Mouse (Mus musculus): Measurements from ENCODE around the gene Cyp1b1.

The Cyp1b1 gene

GRCm38 (mm10) chr17:79713643-79714367, 1.1 kb downstream of the Cyp1b1 start:
- DNase-seq (ENCODE audit: low read depth, low spot score), result peak; percentile 8

GRCm38 (mm10) chr17:79713276-79713642, 1.6 kb downstream of the Cyp1b1 start:
- DNase-seq (ENCODE audit: low read depth, low spot score), result peak; percentile 8

- no peak for DNase-seq (ENCODE audit: low read depth, low spot score)
Observed at GRCm38 (mm10) chr17:79712536-79712935, 2.3 kb downstream of the Cyp1b1 start.

- no peak for DNase-seq (ENCODE audit: low read depth, low spot score)
Observed at GRCm38 (mm10) chr17:79711944-79712343, 2.9 kb downstream of the Cyp1b1 start.

- no peak for DNase-seq (ENCODE audit: low read depth, low spot score)
Observed at GRCm38 (mm10) chr17:79710246-79710842, 4.5 kb downstream of the Cyp1b1 start.

- no peak for DNase-seq (ENCODE audit: low read depth, low spot score)
Observed at GRCm38 (mm10) chr17:79709718-79710117, 5.1 kb downstream of the Cyp1b1 start.

- DNase-seq (ENCODE audit: low read depth, low spot score), result no peak
Observed at GRCm38 (mm10) chr17:79708168-79708567, 6.7 kb downstream of the Cyp1b1 start.

- DNase-seq (ENCODE audit: low read depth, low spot score), result no peak
Observed at GRCm38 (mm10) chr17:79705671-79706455, 9.0 kb downstream of the Cyp1b1 start.

GRCm38 (mm10) chr17:79700871-79701270, 14.0 kb downstream of the Cyp1b1 start:
- DNase-seq (ENCODE audit: low read depth, low spot score), result no peak

GRCm38 (mm10) chr17:79699197-79699596, 15.7 kb downstream of the Cyp1b1 start:
- no peak for DNase-seq (ENCODE audit: low read depth, low spot score)

- DNase-seq (ENCODE audit: low read depth, low spot score), result no peak
Observed at GRCm38 (mm10) chr17:79695541-79695940, 19.3 kb downstream of the Cyp1b1 start.

- no peak for DNase-seq (ENCODE audit: low read depth, low spot score)
Observed at GRCm38 (mm10) chr17:79695106-79695505, 19.8 kb downstream of the Cyp1b1 start.

GRCm38 (mm10) chr17:79670837-79671236, 44.0 kb downstream of the Cyp1b1 start:
- no peak for DNase-seq (ENCODE audit: low read depth, low spot score)

GRCm38 (mm10) chr17:79664106-79664417, 50.8 kb downstream of the Cyp1b1 start:
- DNase-seq (ENCODE audit: low read depth, low spot score), result no peak

GRCm38 (mm10) chr17:79663393-79664105, 51.3 kb downstream of the Cyp1b1 start:
- DNase-seq (ENCODE audit: low read depth, low spot score), result peak; percentile 68

GRCm38 (mm10) chr17:79661848-79662247, 53.0 kb downstream of the Cyp1b1 start:
- no peak for DNase-seq (ENCODE audit: low read depth, low spot score)

GRCm38 (mm10) chr17:79661387-79661786, 53.5 kb downstream of the Cyp1b1 start:
- DNase-seq (ENCODE audit: low read depth, low spot score), result peak; percentile 73

GRCm38 (mm10) chr17:79658863-79659262, 56.0 kb downstream of the Cyp1b1 start:
- no peak for DNase-seq (ENCODE audit: low read depth, low spot score)

- DNase-seq (ENCODE audit: low read depth, low spot score), result no peak
Observed at GRCm38 (mm10) chr17:79658452-79658851, 56.4 kb downstream of the Cyp1b1 start.

GRCm38 (mm10) chr17:79657785-79658184, 57.1 kb downstream of the Cyp1b1 start:
- DNase-seq (ENCODE audit: low read depth, low spot score), result no peak

- no peak for DNase-seq (ENCODE audit: low read depth, low spot score)
Observed at GRCm38 (mm10) chr17:79654187-79654586, 60.7 kb downstream of the Cyp1b1 start.

- no peak for DNase-seq (ENCODE audit: low read depth, low spot score)
Observed at GRCm38 (mm10) chr17:79653171-79653570, 61.7 kb downstream of the Cyp1b1 start.

Measured in CD4-positive, CD25-positive, alpha-beta regulatory T cell, adult 2 months (primary cell).